Mouse (Mus musculus): Measurements from ENCODE around the gene Zmynd8. TPM values are rescaled to one million over a fixed set of nuclear protein-coding genes. Genes with fewer than 3 reads are reported as not detected.
A peak's percentile ranks its signal among the peaks of the same experiment; 100 is the strongest.

The Zmynd8 gene
- polyA plus RNA-seq, 1 experiment: 237 TPM

GRCm38 (mm10) chr2:165838606-165839316 is 60.1 kb downstream of the Zmynd8 start:
- H3K27ac ChIP-seq (ENCODE audit: insufficient read depth, low read length): no peak overlapping the region
- H3K27me3 ChIP-seq (ENCODE audit: control insufficient read depth, insufficient read depth, low read length, poor library complexity, severe bottlenecking): no peaks in the 10 kb centered on the region
- no peak overlapping the region for H3K4me3 ChIP-seq (ENCODE audit: low read depth, low read length)
- H3K9me3 ChIP-seq (replicated peaks; ENCODE audit: control insufficient read depth, insufficient read depth, low read length, poor library complexity, severe bottlenecking): no peaks in the 10 kb centered on the region
- H3K9ac ChIP-seq (ENCODE audit: low read depth, poor library complexity, severe bottlenecking): no peak overlapping the region
- no peaks in the 10 kb centered on the region for H3K4me1 ChIP-seq (ENCODE audit: control insufficient read depth, insufficient read depth, low read length)
- TF ChIP-seq POLR2A (IDR thresholded peaks at IDR 0.05; ENCODE audit: insufficient read depth, low read length) (no peak), EP300 (IDR thresholded peaks at IDR 0.05; ENCODE audit: insufficient read depth, low read depth, low read length) (no peak), CTCF (IDR thresholded peaks at IDR 0.05; ENCODE audit: low read depth, low read length) (no peak)
- H3K36me3 ChIP-seq (ENCODE audit: control insufficient read depth, insufficient read depth, low read length, poor library complexity, severe bottlenecking): peaks cover 81% of the 10 kb centered on the region

- Histone ChIP-seq H3K36me3 (ENCODE audit: control insufficient read depth, insufficient read depth, low read length, poor library complexity, severe bottlenecking) (peaks cover 47% of the 10 kb centered on the region), H3K27me3 (ENCODE audit: control insufficient read depth, insufficient read depth, low read length, poor library complexity, severe bottlenecking) (no peaks in the 10 kb centered on the region), H3K4me3 (ENCODE audit: low read depth, low read length) (no peak overlapping the region), H3K9me3 (replicated peaks; ENCODE audit: control insufficient read depth, insufficient read depth, low read length, poor library complexity, severe bottlenecking) (no peaks in the 10 kb centered on the region), H3K4me1 (ENCODE audit: control insufficient read depth, insufficient read depth, low read length) (peaks cover 2% of the 10 kb centered on the region), H3K27ac (ENCODE audit: insufficient read depth, low read length) (peak overlapping the region; percentile 24; the same call in 1 of the 2 replicates), H3K9ac (ENCODE audit: low read depth, poor library complexity, severe bottlenecking) (no peak overlapping the region)
- no peak for TF ChIP-seq POLR2A (IDR thresholded peaks at IDR 0.05; ENCODE audit: insufficient read depth, low read length)
- no peak for TF ChIP-seq CTCF (IDR thresholded peaks at IDR 0.05; ENCODE audit: low read depth, low read length)
- TF ChIP-seq EP300 (IDR thresholded peaks at IDR 0.05; ENCODE audit: insufficient read depth, low read depth, low read length): no peak
Observed at GRCm38 (mm10) chr2:165834601-165835000, 64.2 kb downstream of the Zmynd8 start.

GRCm38 (mm10) chr2:165833468-165833867 is 65.3 kb downstream of the Zmynd8 start:
- H3K36me3 ChIP-seq (ENCODE audit: control insufficient read depth, insufficient read depth, low read length, poor library complexity, severe bottlenecking): peaks cover 39% of the 10 kb centered on the region
- TF ChIP-seq EP300 (IDR thresholded peaks at IDR 0.05; ENCODE audit: insufficient read depth, low read depth, low read length) (peak; percentile 44; the same call in 1 of the 2 replicates), CTCF (IDR thresholded peaks at IDR 0.05; ENCODE audit: low read depth, low read length) (no peak)
- no peak overlapping the region for H3K4me3 ChIP-seq (ENCODE audit: low read depth, low read length)
- peak overlapping the region; percentile 24 for H3K27ac ChIP-seq (ENCODE audit: insufficient read depth, low read length)
- H3K27me3 ChIP-seq (ENCODE audit: control insufficient read depth, insufficient read depth, low read length, poor library complexity, severe bottlenecking): no peaks in the 10 kb centered on the region
- H3K4me1 ChIP-seq (ENCODE audit: control insufficient read depth, insufficient read depth, low read length): peaks cover 2% of the 10 kb centered on the region
- H3K9ac ChIP-seq (ENCODE audit: low read depth, poor library complexity, severe bottlenecking): no peak overlapping the region
- no peaks in the 10 kb centered on the region for H3K9me3 ChIP-seq (replicated peaks; ENCODE audit: control insufficient read depth, insufficient read depth, low read length, poor library complexity, severe bottlenecking)

- Histone ChIP-seq H3K9ac (ENCODE audit: low read depth, poor library complexity, severe bottlenecking) (no peak overlapping the region), H3K27ac (ENCODE audit: insufficient read depth, low read length) (peak overlapping the region; percentile 80), H3K36me3 (ENCODE audit: control insufficient read depth, insufficient read depth, low read length, poor library complexity, severe bottlenecking) (peaks cover 40% of the 10 kb centered on the region), H3K4me3 (ENCODE audit: low read depth, low read length) (no peak overlapping the region), H3K4me1 (ENCODE audit: control insufficient read depth, insufficient read depth, low read length) (peaks cover 2% of the 10 kb centered on the region), H3K27me3 (ENCODE audit: control insufficient read depth, insufficient read depth, low read length, poor library complexity, severe bottlenecking) (no peaks in the 10 kb centered on the region), H3K9me3 (replicated peaks; ENCODE audit: control insufficient read depth, insufficient read depth, low read length, poor library complexity, severe bottlenecking) (no peaks in the 10 kb centered on the region)
- no peak for TF ChIP-seq POLR2A (IDR thresholded peaks at IDR 0.05; ENCODE audit: insufficient read depth, low read length)
- TF ChIP-seq CTCF (IDR thresholded peaks at IDR 0.05; ENCODE audit: low read depth, low read length): no peak
- no peak for TF ChIP-seq EP300 (IDR thresholded peaks at IDR 0.05; ENCODE audit: insufficient read depth, low read depth, low read length)
Observed at GRCm38 (mm10) chr2:165832720-165833119, 66.1 kb downstream of the Zmynd8 start.

GRCm38 (mm10) chr2:165832295-165832694 is 66.5 kb downstream of the Zmynd8 start:
- peak overlapping the region; percentile 80 for H3K27ac ChIP-seq (ENCODE audit: insufficient read depth, low read length)
- TF ChIP-seq POLR2A (IDR thresholded peaks at IDR 0.05; ENCODE audit: insufficient read depth, low read length): no peak
- no peak overlapping the region for H3K4me3 ChIP-seq (ENCODE audit: low read depth, low read length)
- peaks cover 2% of the 10 kb centered on the region for H3K4me1 ChIP-seq (ENCODE audit: control insufficient read depth, insufficient read depth, low read length)
- no peaks in the 10 kb centered on the region for H3K27me3 ChIP-seq (ENCODE audit: control insufficient read depth, insufficient read depth, low read length, poor library complexity, severe bottlenecking)
- no peaks in the 10 kb centered on the region for H3K9me3 ChIP-seq (replicated peaks; ENCODE audit: control insufficient read depth, insufficient read depth, low read length, poor library complexity, severe bottlenecking)
- peaks cover 40% of the 10 kb centered on the region for H3K36me3 ChIP-seq (ENCODE audit: control insufficient read depth, insufficient read depth, low read length, poor library complexity, severe bottlenecking)
- no peak overlapping the region for H3K9ac ChIP-seq (ENCODE audit: low read depth, poor library complexity, severe bottlenecking)

- Histone ChIP-seq H3K36me3 (ENCODE audit: control insufficient read depth, insufficient read depth, low read length, poor library complexity, severe bottlenecking) (peaks cover 41% of the 10 kb centered on the region), H3K4me1 (ENCODE audit: control insufficient read depth, insufficient read depth, low read length) (peaks cover 2% of the 10 kb centered on the region), H3K9me3 (replicated peaks; ENCODE audit: control insufficient read depth, insufficient read depth, low read length, poor library complexity, severe bottlenecking) (no peaks in the 10 kb centered on the region), H3K4me3 (ENCODE audit: low read depth, low read length) (peak overlapping the region; percentile 19; the same call in 1 of the 2 replicates), H3K9ac (ENCODE audit: low read depth, poor library complexity, severe bottlenecking) (peak overlapping the region; percentile 32), H3K27me3 (ENCODE audit: control insufficient read depth, insufficient read depth, low read length, poor library complexity, severe bottlenecking) (no peaks in the 10 kb centered on the region), H3K27ac (ENCODE audit: insufficient read depth, low read length) (peak overlapping the region; percentile 80)
- peak; percentile 96 for TF ChIP-seq EP300 (IDR thresholded peaks at IDR 0.05; ENCODE audit: insufficient read depth, low read depth, low read length)
- no peak for TF ChIP-seq CTCF (IDR thresholded peaks at IDR 0.05; ENCODE audit: low read depth, low read length)
Observed at GRCm38 (mm10) chr2:165831637-165832289, 67.1 kb downstream of the Zmynd8 start.
